Mouse (Mus musculus): ENCODE results near the gene Wee2. TPM values are rescaled to one million over a fixed set of nuclear protein-coding genes. Genes with fewer than 3 reads are reported as not detected.

Wee2 gene
- polyA plus RNA-seq, 1 experiment from 2014 or later, result not detected

GRCm38 (mm10) chr6:40439731-40440130 is 843 bp downstream of the Wee2 start:
- TF ChIP-seq EP300 (IDR thresholded peaks at IDR 0.05; ENCODE audit: low read depth) (no peak), CTCF (IDR thresholded peaks at IDR 0.05; ENCODE audit: low read depth) (no peak)
- no peak for ATAC-seq
- Histone ChIP-seq H3K36me3 (replicated peaks; ENCODE audit: insufficient read depth, low read length) (no peaks in the 10 kb centered on the region), H3K4me2 (ENCODE audit: low read depth, low read length) (peak overlapping the region; percentile 52), H3K27me3 (ENCODE audit: insufficient read depth, low read length) (peaks cover 9% of the 10 kb centered on the region; the same call in 1 of the 2 replicates), H3K27ac (ENCODE audit: low read depth) (0 out of 2 replicates have a peak overlapping the region, but pooled peaks have one; percentile 22), H3K4me1 (ENCODE audit: insufficient read depth) (peaks cover 9% of the 10 kb centered on the region), H3K4me3 (ENCODE audit: low read depth, low read length) (no peak overlapping the region), H3K9me3 (ENCODE audit: low read length) (no peaks in the 10 kb centered on the region), H3K9ac (replicated peaks) (no peak overlapping the region)
- DNase-seq, result peak; percentile 19
- WGBS (ENCODE audit: insufficient replicate concordance), result 21% methylated on average over 12 of the region's 12 CpGs

GRCm38 (mm10) chr6:40441276-40441675 is 2.4 kb downstream of the Wee2 start:
- Histone ChIP-seq H3K9ac (replicated peaks) (no peak overlapping the region), H3K4me1 (ENCODE audit: insufficient read depth) (peaks cover 6% of the 10 kb centered on the region; the same call in 1 of the 2 replicates), H3K4me3 (ENCODE audit: low read depth, low read length) (no peak overlapping the region), H3K36me3 (replicated peaks; ENCODE audit: insufficient read depth, low read length) (no peaks in the 10 kb centered on the region), H3K9me3 (ENCODE audit: low read length) (no peaks in the 10 kb centered on the region), H3K4me2 (ENCODE audit: low read depth, low read length) (no peak overlapping the region), H3K27ac (ENCODE audit: low read depth) (no peak overlapping the region), H3K27me3 (ENCODE audit: insufficient read depth, low read length) (0 out of 2 replicates have a peak, but pooled peaks cover 7% of the 10 kb centered on the region)
- WGBS (ENCODE audit: insufficient replicate concordance), result 68% methylated on average over 3 of the region's 3 CpGs
- ATAC-seq (no peak), DNase-seq (no peak)
- TF ChIP-seq CTCF (IDR thresholded peaks at IDR 0.05; ENCODE audit: low read depth) (no peak), EP300 (IDR thresholded peaks at IDR 0.05; ENCODE audit: low read depth) (no peak)

- Histone ChIP-seq H3K36me3 (replicated peaks; ENCODE audit: insufficient read depth, low read length) (no peaks in the 10 kb centered on the region), H3K9me3 (ENCODE audit: low read length) (no peaks in the 10 kb centered on the region), H3K4me3 (ENCODE audit: low read depth, low read length) (no peak overlapping the region), H3K4me2 (ENCODE audit: low read depth, low read length) (no peak overlapping the region), H3K9ac (replicated peaks) (no peak overlapping the region), H3K27ac (ENCODE audit: low read depth) (no peak overlapping the region), H3K4me1 (ENCODE audit: insufficient read depth) (peaks cover 3% of the 10 kb centered on the region; the same call in 1 of the 2 replicates), H3K27me3 (ENCODE audit: insufficient read depth, low read length) (0 out of 2 replicates have a peak, but pooled peaks cover 7% of the 10 kb centered on the region)
- 31% methylated on average over 3 of the region's 3 CpGs for WGBS (ENCODE audit: insufficient replicate concordance)
- ATAC-seq, result no peak
- peak; percentile 41 for TF ChIP-seq CTCF (IDR thresholded peaks at IDR 0.05; ENCODE audit: low read depth)
- no peak for TF ChIP-seq EP300 (IDR thresholded peaks at IDR 0.05; ENCODE audit: low read depth)
- DNase-seq, result no peak
Measured at GRCm38 (mm10) chr6:40441755-40442154, 2.9 kb downstream of the Wee2 start.

GRCm38 (mm10) chr6:40443281-40443928 is 4.5 kb downstream of the Wee2 start:
- H3K9me3 ChIP-seq (ENCODE audit: low read length), result no peaks in the 10 kb centered on the region
- H3K36me3 ChIP-seq (replicated peaks; ENCODE audit: insufficient read depth, low read length), result no peaks in the 10 kb centered on the region
- no peak overlapping the region for H3K27ac ChIP-seq (ENCODE audit: low read depth)
- WGBS (ENCODE audit: insufficient replicate concordance), result 25% methylated on average over 10 of the region's 10 CpGs
- H3K9ac ChIP-seq (replicated peaks), result no peak overlapping the region
- H3K27me3 ChIP-seq (ENCODE audit: insufficient read depth, low read length), result 0 out of 2 replicates have a peak, but pooled peaks cover 4% of the 10 kb centered on the region
- TF ChIP-seq CTCF (IDR thresholded peaks at IDR 0.05; ENCODE audit: low read depth), result no peak
- no peak for TF ChIP-seq EP300 (IDR thresholded peaks at IDR 0.05; ENCODE audit: low read depth)
- DNase-seq, result no peak
- ATAC-seq, result no peak
- no peak overlapping the region for H3K4me3 ChIP-seq (ENCODE audit: low read depth, low read length)
- peaks cover 3% of the 10 kb centered on the region; the same call in 1 of the 2 replicates for H3K4me1 ChIP-seq (ENCODE audit: insufficient read depth)
- no peak overlapping the region for H3K4me2 ChIP-seq (ENCODE audit: low read depth, low read length)

- H3K4me1 ChIP-seq (ENCODE audit: insufficient read depth), result no peaks in the 10 kb centered on the region
- no peak overlapping the region for H3K9ac ChIP-seq (replicated peaks)
- DNase-seq (no peak), ATAC-seq (no peak)
- no peak for TF ChIP-seq CTCF (IDR thresholded peaks at IDR 0.05; ENCODE audit: low read depth)
- no peaks in the 10 kb centered on the region for H3K36me3 ChIP-seq (replicated peaks; ENCODE audit: insufficient read depth, low read length)
- no peaks in the 10 kb centered on the region for H3K27me3 ChIP-seq (ENCODE audit: insufficient read depth, low read length)
- H3K4me3 ChIP-seq (ENCODE audit: low read depth, low read length), result no peak overlapping the region
- H3K27ac ChIP-seq (ENCODE audit: low read depth), result no peak overlapping the region
- H3K9me3 ChIP-seq (ENCODE audit: low read length), result no peaks in the 10 kb centered on the region
- H3K4me2 ChIP-seq (ENCODE audit: low read depth, low read length), result no peak overlapping the region
Measured at GRCm38 (mm10) chr6:40448626-40449025, 9.7 kb downstream of the Wee2 start.

- 21% methylated on average over 7 of the region's 7 CpGs for WGBS (ENCODE audit: insufficient replicate concordance)
- TF ChIP-seq CTCF (IDR thresholded peaks at IDR 0.05; ENCODE audit: low read depth) (peak; percentile 69), EP300 (IDR thresholded peaks at IDR 0.05; ENCODE audit: low read depth) (no peak)
Measured at GRCm38 (mm10) chr6:40454436-40455041, 15.7 kb downstream of the Wee2 start.

More at GRCm38 (mm10) chr6:40454436-40455041, 15.7 kb downstream of the Wee2 start:
- Histone ChIP-seq H3K9ac (replicated peaks) (no peak overlapping the region), H3K4me3 (ENCODE audit: low read depth, low read length) (no peak overlapping the region), H3K4me2 (ENCODE audit: low read depth, low read length) (no peak overlapping the region), H3K4me1 (ENCODE audit: insufficient read depth) (no peaks in the 10 kb centered on the region), H3K9me3 (ENCODE audit: low read length) (no peaks in the 10 kb centered on the region), H3K27ac (ENCODE audit: low read depth) (no peak overlapping the region), H3K27me3 (ENCODE audit: insufficient read depth, low read length) (no peaks in the 10 kb centered on the region), H3K36me3 (replicated peaks; ENCODE audit: insufficient read depth, low read length) (no peaks in the 10 kb centered on the region)
- no peak for DNase-seq
- no peak for ATAC-seq
